Mouse (Mus musculus): ENCODE results near the gene Vwa2.
A peak's percentile ranks its signal among the peaks of the same experiment; 100 is the strongest.

Vwa2 gene

GRCm38 (mm10) chr19:56873816-56874600 is at the start of gene Vwa2:
Gene Vwa2, plus strand, starts transcription at chr19:56874249.
- DNase-seq, result peak; percentile 49

- no peak for DNase-seq
Observed at GRCm38 (mm10) chr19:56826047-56826631, 47.9 kb upstream of the Vwa2 start, which contains the start of gene Tdrd1. Gene Tdrd1, plus strand, starts transcription at chr19:56826209.

GRCm38 (mm10) chr19:56828305-56828704 is 45.7 kb upstream of the Vwa2 start:
- DNase-seq, result no peak

- no peak for DNase-seq
Observed at GRCm38 (mm10) chr19:56829267-56829666, 44.8 kb upstream of the Vwa2 start.

GRCm38 (mm10) chr19:56830163-56830562 is 43.9 kb upstream of the Vwa2 start:
- DNase-seq, result no peak

GRCm38 (mm10) chr19:56835340-56835739 is 38.7 kb upstream of the Vwa2 start:
- DNase-seq, result peak; percentile 20

GRCm38 (mm10) chr19:56838942-56839706 is 34.9 kb upstream of the Vwa2 start:
- DNase-seq, result no peak

- DNase-seq, result no peak
Observed at GRCm38 (mm10) chr19:56842974-56843373, 31.1 kb upstream of the Vwa2 start.

GRCm38 (mm10) chr19:56852590-56852989 is 21.5 kb upstream of the Vwa2 start:
- DNase-seq, result no peak

- no peak for DNase-seq
Observed at GRCm38 (mm10) chr19:56856455-56856854, 17.6 kb upstream of the Vwa2 start.

- DNase-seq, result no peak
Observed at GRCm38 (mm10) chr19:56867701-56868100, 6.3 kb upstream of the Vwa2 start.

GRCm38 (mm10) chr19:56874601-56875315 is 709 bp downstream of the Vwa2 start:
- DNase-seq, result no peak

- no peak for DNase-seq
Observed at GRCm38 (mm10) chr19:56877364-56877763, 3.3 kb downstream of the Vwa2 start.

- DNase-seq, result no peak
Observed at GRCm38 (mm10) chr19:56887879-56888278, 13.8 kb downstream of the Vwa2 start.

- DNase-seq, result no peak
Observed at GRCm38 (mm10) chr19:56888654-56889053, 14.6 kb downstream of the Vwa2 start.

GRCm38 (mm10) chr19:56891438-56891837 is 17.4 kb downstream of the Vwa2 start:
- no peak for DNase-seq

GRCm38 (mm10) chr19:56892586-56892985 is 18.5 kb downstream of the Vwa2 start:
- no peak for DNase-seq

GRCm38 (mm10) chr19:56893326-56893725 is 19.3 kb downstream of the Vwa2 start:
- no peak for DNase-seq

GRCm38 (mm10) chr19:56897654-56898053 is 23.6 kb downstream of the Vwa2 start:
- no peak for DNase-seq

- DNase-seq, result no peak
Observed at GRCm38 (mm10) chr19:56904095-56904494, 30.0 kb downstream of the Vwa2 start.

- DNase-seq, result no peak
Observed at GRCm38 (mm10) chr19:56905395-56905794, 31.3 kb downstream of the Vwa2 start.

- no peak for DNase-seq
Observed at GRCm38 (mm10) chr19:56907850-56908249, 33.8 kb downstream of the Vwa2 start.
